Mouse (Mus musculus) hindbrain, postnatal 0 days (tissue): ENCODE results near the gene Bsn. TPM values are rescaled to one million over a fixed set of nuclear protein-coding genes. Genes with fewer than 3 reads are reported as not detected.
A peak's percentile ranks its signal among the peaks of the same experiment; 100 is the strongest.

ENCODE experiments used
- ATAC-seq: fragments of 200-750 bp; cut with Nextera tagmentation; 2 replicates; pipeline ENCODE4 v1.8.0; 2017; ENCODE audit warnings: mild to moderate bottlenecking, moderate TSS enrichment, moderate library complexity
- DNase-seq: peaks from one replicate; pipeline ENCODE4 v3.0.0-alpha.2; 2015; ENCODE audit warnings: low spot score
- H3K27ac ChIP-seq: fragments of 300-500 bp; sonication (generic); 2 replicates; pipeline ENCODE4 v1.5.1; 2014; ENCODE audit warnings: mild to moderate bottlenecking
- H3K27me3 ChIP-seq: fragments of 300-500 bp; sonication (generic); 2 replicates; pipeline ENCODE4 v1.6.1; 2014; ENCODE audit warnings: low read length, mixed read lengths; ENCODE audit not compliant: insufficient read depth
- H3K36me3 ChIP-seq: fragments of 300-500 bp; sonication (generic); 2 replicates; pipeline ENCODE4 v1.6.1; 2014; ENCODE audit warnings: low read length, mixed read lengths; ENCODE audit not compliant: insufficient read depth
- H3K4me1 ChIP-seq: fragments of 300-500 bp; sonication (generic); 2 replicates; pipeline ENCODE4 v1.6.1; 2014; ENCODE audit warnings: antibody characterized with exemption, low read length, mixed read lengths; ENCODE audit not compliant: insufficient read depth
- H3K4me2 ChIP-seq: fragments of 300-500 bp; sonication (generic); 2 replicates; pipeline ENCODE4 v1.6.1; 2014; ENCODE audit warnings: low read depth, mild to moderate bottlenecking, low read length, moderate library complexity, mixed read lengths
- H3K4me3 ChIP-seq: fragments of 300-500 bp; sonication (generic); 2 replicates; pipeline ENCODE4 v1.5.1; 2014; ENCODE audit warnings: low read length
- H3K9ac ChIP-seq: fragments of 300-500 bp; sonication (generic); replicated peaks from 2 replicates; pipeline ENCODE4 v1.6.1; 2014; ENCODE audit warnings: mild to moderate bottlenecking, low read length, moderate library complexity, mixed read lengths
- H3K9me3 ChIP-seq: fragments of 300-500 bp; sonication (generic); 2 replicates; pipeline ENCODE4 v1.6.1; 2016; ENCODE audit warnings: low read length, mixed read lengths
- CTCF ChIP-seq: IDR thresholded peaks from 2 replicates; pipeline ENCODE4 v1.5.1; 2016; ENCODE audit warnings: antibody characterized with exemption, control low read depth, low read depth
- WGBS: fragments of 180-500 bp; shearing (Covaris S2); extraction: QIAGEN DNeasy Blood & Tissue Kit; methylation state at CpG from one replicate; pipeline ENCODE4 v1.1.7; 2014; 5-methylcytosine and 5-hydroxymethylcytosine counted together
- polyA plus RNA-seq: library from polyadenylated mRNA; unstranded; fragments of >200 nt; fragmentation: Nextera tagmentation; extraction: Ambion mirVana; gene quantifications from 2 replicates; pipeline ENCODE4 v1.2.1, GENCODE M21; 2015
- total RNA-seq: library from RNA; depleted of rRNA; stranded (reverse); fragments of >200 nt; gene quantifications from 2 replicates; pipeline ENCODE4 v1.2.3, GENCODE M21; 2014

Gene Bsn
- total and polyA plus RNA-seq, 2 experiments from 2014 or later, result 7.4 to 53.9 TPM

GRCm38 (mm10) chr9:108227911-108228649 lies 37.9 kb upstream of the Bsn start:
- no peak overlapping the region for H3K27ac ChIP-seq
- WGBS, result 37% methylated on average over 2 of the region's 2 CpGs

DNA sequence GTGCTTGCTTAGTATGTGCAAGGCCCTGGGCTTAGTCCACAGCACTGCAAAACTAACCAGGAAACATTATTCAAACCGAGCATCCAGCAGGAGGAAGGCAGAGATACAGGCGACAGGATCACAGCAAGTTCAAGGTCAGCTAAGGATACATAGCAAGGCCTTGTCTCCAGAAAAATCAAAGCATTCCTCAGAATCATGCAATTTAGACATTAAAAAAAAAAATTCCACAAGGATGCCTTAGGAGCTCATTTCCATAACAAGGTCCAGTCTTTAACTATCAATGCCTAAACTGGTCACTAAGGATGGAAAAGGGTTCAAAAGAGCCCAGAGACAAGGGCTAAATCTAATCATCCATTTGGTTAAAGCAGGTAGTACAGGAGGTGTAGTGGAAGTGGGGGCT lies 35.0 kb upstream of the Bsn start:
- 74% methylated on average over 2 of the region's 2 CpGs for WGBS

More at GRCm38 (mm10) chr9:108227911-108228649, 37.9 kb upstream of the Bsn start:
- DNase-seq, result no peak
- no peak for ATAC-seq
- no peaks in the 10 kb centered on the region for H3K9me3 ChIP-seq
- H3K36me3 ChIP-seq, result no peaks in the 10 kb centered on the region
- H3K4me1 ChIP-seq, result no peaks in the 10 kb centered on the region
- no peaks in the 10 kb centered on the region for H3K27me3 ChIP-seq
- H3K4me3 ChIP-seq, result no peak overlapping the region
- H3K4me2 ChIP-seq, result no peak overlapping the region
- TF ChIP-seq CTCF, result no peak
- H3K9ac ChIP-seq, result no peak overlapping the region

GRCm38 (mm10) chr9:108223633-108224032 lies 33.4 kb upstream of the Bsn start:
- Histone ChIP-seq H3K4me1 (no peaks in the 10 kb centered on the region), H3K27me3 (no peaks in the 10 kb centered on the region), H3K9ac (no peak overlapping the region), H3K9me3 (no peaks in the 10 kb centered on the region), H3K4me2 (no peak overlapping the region), H3K36me3 (no peaks in the 10 kb centered on the region), H3K4me3 (no peak overlapping the region), H3K27ac (no peak overlapping the region)
- DNase-seq (no peak), ATAC-seq (no peak)
- TF ChIP-seq CTCF, result no peak
- WGBS, result 94% methylated on average over 1 of the region's 1 CpGs

More for the DNA sequence above, 35.0 kb upstream of the Bsn start:
- no peaks in the 10 kb centered on the region for H3K4me1 ChIP-seq
- no peak overlapping the region for H3K27ac ChIP-seq
- no peak for DNase-seq
- H3K9ac ChIP-seq, result no peak overlapping the region
- H3K4me3 ChIP-seq, result no peak overlapping the region
- no peak for TF ChIP-seq CTCF
- ATAC-seq, result no peak
- no peaks in the 10 kb centered on the region for H3K9me3 ChIP-seq
- H3K4me2 ChIP-seq, result no peak overlapping the region
- no peaks in the 10 kb centered on the region for H3K36me3 ChIP-seq
- H3K27me3 ChIP-seq, result no peaks in the 10 kb centered on the region

DNA sequence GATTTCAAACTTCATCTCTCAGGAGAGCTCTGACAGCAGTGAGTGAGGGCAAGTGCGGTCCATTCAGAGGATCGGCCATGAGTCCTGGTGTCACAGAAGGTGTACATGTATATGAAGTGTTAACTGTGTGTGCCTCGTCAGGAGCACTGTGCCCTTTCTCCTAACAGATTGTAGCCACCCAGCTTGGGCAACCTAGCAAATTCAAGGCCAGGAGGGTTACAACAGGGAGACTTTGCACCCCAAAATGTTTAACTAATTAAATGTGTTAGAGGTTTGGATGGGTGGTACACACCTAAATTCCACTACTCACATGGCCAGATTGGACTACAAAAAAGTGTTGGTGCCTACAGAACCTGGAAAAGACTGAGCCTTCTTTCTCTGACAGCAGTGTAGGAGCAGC lies 31.4 kb upstream of the Bsn start:
- Histone ChIP-seq H3K9ac (no peak overlapping the region), H3K27me3 (no peaks in the 10 kb centered on the region), H3K27ac (no peak overlapping the region), H3K4me1 (no peaks in the 10 kb centered on the region), H3K36me3 (no peaks in the 10 kb centered on the region; the same call in 1 of the 2 replicates), H3K4me3 (no peak overlapping the region), H3K9me3 (no peaks in the 10 kb centered on the region), H3K4me2 (no peak overlapping the region)
- DNase-seq, result no peak
- ATAC-seq, result no peak
- no peak for TF ChIP-seq CTCF
- WGBS, result 91% methylated on average over 3 of the region's 3 CpGs

DNA sequence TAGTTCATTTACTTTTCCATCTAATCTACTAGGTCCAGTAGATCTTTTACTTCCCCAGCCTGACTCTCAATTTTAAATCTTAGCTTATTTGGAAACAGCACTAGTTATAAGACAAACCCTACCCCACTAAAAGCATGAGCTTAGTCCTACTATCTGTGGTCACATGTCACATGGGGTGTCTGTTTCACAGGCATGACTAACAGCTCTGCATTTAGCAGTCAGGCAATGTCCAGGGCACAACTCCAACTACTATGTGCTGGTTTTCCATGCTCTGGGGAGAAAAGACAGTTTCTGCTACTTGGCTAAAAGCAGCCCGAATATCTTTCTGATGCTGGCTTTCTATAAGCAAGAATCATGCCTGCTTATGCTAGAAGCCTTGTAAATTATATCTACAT lies 30.2 kb upstream of the Bsn start:
- 61% methylated on average over 1 of the region's 1 CpGs for WGBS
- no peak for TF ChIP-seq CTCF
- peak; percentile 39 for DNase-seq

GRCm38 (mm10) chr9:108219766-108220379 lies 29.7 kb upstream of the Bsn start:
- H3K9ac ChIP-seq, result no peak overlapping the region
- H3K9me3 ChIP-seq, result no peaks in the 10 kb centered on the region
- no peaks in the 10 kb centered on the region for H3K4me1 ChIP-seq
- H3K36me3 ChIP-seq, result no peaks in the 10 kb centered on the region; the same call in 1 of the 2 replicates
- 87% methylated on average over 12 of the region's 12 CpGs for WGBS
- no peaks in the 10 kb centered on the region for H3K27me3 ChIP-seq
- ATAC-seq (no peak), DNase-seq (no peak)
- no peak overlapping the region for H3K4me2 ChIP-seq
- H3K4me3 ChIP-seq, result no peak overlapping the region
- TF ChIP-seq CTCF, result no peak
- no peak overlapping the region for H3K27ac ChIP-seq

More for the DNA sequence above, 30.2 kb upstream of the Bsn start:
- no peak for ATAC-seq
- Histone ChIP-seq H3K9me3 (no peaks in the 10 kb centered on the region), H3K9ac (no peak overlapping the region), H3K4me2 (no peak overlapping the region), H3K36me3 (no peaks in the 10 kb centered on the region; the same call in 1 of the 2 replicates), H3K27me3 (no peaks in the 10 kb centered on the region), H3K4me3 (no peak overlapping the region), H3K27ac (no peak overlapping the region), H3K4me1 (no peaks in the 10 kb centered on the region)
